Mouse (Mus musculus) G1E (cell line): ENCODE results near the gene Sept8.
A peak's percentile ranks its signal among the peaks of the same experiment; 100 is the strongest.

Experiments
- CTCF ChIP-seq: IDR thresholded peaks from 2 replicates; pipeline ENCODE4 v1.5.1; 2012; ENCODE audit warnings: low read depth, low read length, inconsistent platforms, mixed read lengths
- GATA1 ChIP-seq: IDR thresholded peaks from 2 replicates; pipeline ENCODE4 v1.6.1; 2012; ENCODE audit warnings: borderline replicate concordance, low read length, inconsistent platforms, mixed read lengths
- POLR2AphosphoS5 ChIP-seq: IDR thresholded peaks from 2 replicates; pipeline ENCODE4 v1.6.1; 2012; ENCODE audit warnings: low read depth, low read length, inconsistent platforms; ENCODE audit not compliant: insufficient replicate concordance

DNA sequence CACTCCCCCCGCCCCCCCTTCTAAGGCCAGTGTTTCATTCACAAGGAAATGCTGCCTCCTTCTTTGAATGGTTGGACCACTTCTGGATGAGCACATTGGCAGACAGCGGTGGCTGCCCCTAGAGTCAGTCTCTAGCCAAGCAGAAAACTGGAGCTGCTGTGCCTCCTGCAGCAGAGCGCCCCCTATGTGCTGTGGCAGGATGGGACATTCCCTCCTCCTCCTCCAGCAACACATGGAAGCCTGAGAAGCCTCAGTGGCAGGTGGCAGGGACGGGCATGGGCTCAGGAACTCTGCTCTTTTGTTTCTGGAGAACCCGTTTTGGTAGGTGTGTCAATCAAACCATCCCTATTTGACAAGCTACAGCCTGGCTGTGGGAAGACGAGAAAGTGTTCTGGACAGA is 5.8 kb downstream of the Sept8 start:
- TF ChIP-seq CTCF (peak; percentile 72), POLR2AphosphoS5 (no peak), GATA1 (no peak)
